Mouse (Mus musculus) heart, embryonic 15.5 days (tissue): ENCODE results near the gene Cmc1. TPM values are rescaled to one million over a fixed set of nuclear protein-coding genes. Genes with fewer than 3 reads are reported as not detected.

Experiments
- ATAC-seq: fragments of 200-750 bp; cut with Nextera tagmentation; replicated peaks from 2 replicates; pipeline ENCODE4 v1.8.0; 2017; ENCODE audit warnings: low read depth, moderate TSS enrichment; ENCODE audit not compliant: insufficient number of reproducible peaks, insufficient read depth, low FRiP score
- H3K27ac ChIP-seq: fragments of 300-500 bp; sonication (generic); 2 replicates; pipeline ENCODE4 v1.5.1; 2015; ENCODE audit warnings: mild to moderate bottlenecking, inconsistent platforms
- H3K27me3 ChIP-seq: fragments of 300-500 bp; sonication (generic); 2 replicates; pipeline ENCODE4 v1.6.1; 2015; ENCODE audit warnings: inconsistent platforms
- H3K36me3 ChIP-seq: fragments of 300-500 bp; sonication (generic); 2 replicates; pipeline ENCODE4 v1.6.1; 2015; ENCODE audit warnings: mild to moderate bottlenecking, inconsistent platforms
- H3K4me1 ChIP-seq: fragments of 300-500 bp; sonication (generic); replicated peaks from 2 replicates; pipeline ENCODE4 v1.6.1; 2015; ENCODE audit warnings: inconsistent platforms
- H3K4me2 ChIP-seq: fragments of 300-500 bp; sonication (generic); 2 replicates; pipeline ENCODE4 v1.6.1; 2015; ENCODE audit warnings: inconsistent platforms, mild to moderate bottlenecking, moderate library complexity
- H3K4me3 ChIP-seq: fragments of 300-500 bp; sonication (generic); 2 replicates; pipeline ENCODE4 v1.5.1; 2015; ENCODE audit warnings: mild to moderate bottlenecking, inconsistent platforms
- H3K9ac ChIP-seq: fragments of 300-500 bp; sonication (generic); 2 replicates; pipeline ENCODE4 v1.6.1; 2015; ENCODE audit warnings: mild to moderate bottlenecking, inconsistent platforms
- H3K9me3 ChIP-seq: fragments of 300-500 bp; sonication (generic); replicated peaks from 2 replicates; pipeline ENCODE4 v1.6.1; 2016; ENCODE audit warnings: inconsistent platforms
- WGBS: fragments of 180-500 bp; shearing (Covaris S2); methylation state at CpG from one replicate; pipeline ENCODE4 v1.1.7; 2015; ENCODE audit warnings: mixed read lengths; 5-methylcytosine and 5-hydroxymethylcytosine counted together
- polyA plus RNA-seq: library from polyadenylated mRNA; unstranded; fragments of >200 nt; fragmentation: Nextera tagmentation; extraction: Ambion mirVana; gene quantifications from 2 replicates; pipeline ENCODE4 v1.2.1, GENCODE M21; 2015

Gene Cmc1
- polyA plus RNA-seq, 1 experiment from 2014 or later = 47.0 TPM

GRCm38 (mm10) chr9:118024966-118025365 lies 125.0 kb downstream of the Cmc1 start:
- Histone ChIP-seq H3K4me1 (no peaks in the 10 kb centered on the region), H3K4me2 (no peak overlapping the region), H3K36me3 (no peaks in the 10 kb centered on the region), H3K27me3 (no peaks in the 10 kb centered on the region), H3K27ac (no peak overlapping the region), H3K9ac (no peak overlapping the region), H3K4me3 (no peak overlapping the region), H3K9me3 (no peaks in the 10 kb centered on the region)
- no peak for ATAC-seq
- 63% methylated on average over 2 of the region's 2 CpGs for WGBS

Other genes with a start within 250 kb of the Cmc1 start
- 62.5 and 67.2 TPM in 2 replicates for gene Azi2, start 109.7 kb downstream of the Cmc1 start, polyA plus RNA-seq